Mouse (Mus musculus) cortical plate, adult 2 months (tissue): ENCODE measurements at regions not wholly inside any gene's neighbourhood (a gene's known extent, or its start where the extent isn't known, plus 50 kb on each side); places are given as distances from the start of the nearest gene placed in this dataset.

Experiments used
- CTCF ChIP-seq: fragments of 200-500 bp; IDR thresholded peaks from 2 replicates; pipeline ENCODE4 v1.5.1; 2011; ENCODE audit warnings: mild to moderate bottlenecking, control low read depth, low read length; ENCODE audit not compliant: insufficient read depth; ENCODE audit errors: extremely low read depth
- POLR2A ChIP-seq: fragments of 200-500 bp; IDR thresholded peaks from 2 replicates; pipeline ENCODE4 v1.6.1; 2011; ENCODE audit warnings: mild to moderate bottlenecking, low read length, control low read depth; ENCODE audit not compliant: insufficient read depth; ENCODE audit errors: extremely low read depth

- no peak for TF ChIP-seq POLR2A
- TF ChIP-seq CTCF, result no peak
Measured at GRCm38 (mm10) chr17:79282771-79283170, 72.1 kb downstream of the Cdc42ep3 start.
